Comparison of ENCODE assay signal across 34 mouse cellular contexts in the genomic region with DNA sequence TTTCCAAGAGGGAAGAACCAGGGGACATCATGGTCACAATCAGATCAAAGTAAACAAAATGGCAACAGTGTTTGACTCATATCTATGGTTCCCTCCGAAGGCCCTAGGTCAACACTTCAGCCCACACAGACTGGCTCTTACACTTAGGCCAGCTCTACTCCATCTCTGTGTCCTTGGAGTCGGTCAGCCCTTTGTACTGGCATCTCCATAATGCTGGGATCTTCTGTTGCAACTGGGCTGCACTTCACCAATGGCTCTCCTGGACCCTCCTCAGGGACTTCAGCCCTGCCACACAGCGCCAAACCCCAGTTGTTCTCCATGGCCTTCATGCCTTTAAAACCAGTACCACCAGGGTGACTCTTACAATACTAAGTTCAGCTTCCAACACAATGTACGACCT.
"Had no signal": no experiment of that assay in that cellular context is flagged by ENCODE, and none has a peak within 500 bp of the region (broad histone marks: within the 10 kb centered on the region; RNA-seq: fewer than 3 reads in every experiment).

No protein-coding gene starts in this region.

- H3K9me3 ChIP-seq: heart, embryonic 10.5 days; hindbrain, embryonic 12.5 days; hindbrain, embryonic 13.5 days; hindbrain, embryonic 15.5 days; intestine, embryonic 15.5 days; kidney, embryonic 15.5 days had no signal

- H3K27me3 ChIP-seq: heart, embryonic 12.5 days; heart, embryonic 13.5 days; heart, embryonic 15.5 days; hindbrain, embryonic 12.5 days; hindbrain, embryonic 13.5 days; hindbrain, embryonic 15.5 days; intestine, embryonic 15.5 days; kidney, embryonic 15.5 days had no signal

- H3K4me2 ChIP-seq: heart, embryonic 11.5 days; heart, embryonic 12.5 days; heart, embryonic 13.5 days; heart, embryonic 15.5 days; hindbrain, embryonic 12.5 days; hindbrain, embryonic 13.5 days; hindbrain, embryonic 14.5 days; hindbrain, embryonic 15.5 days; intestine, embryonic 15.5 days; kidney, embryonic 15.5 days had no signal

- H3K27ac ChIP-seq: heart, embryonic 10.5 days; heart, embryonic 13.5 days; heart, embryonic 15.5 days; hindbrain, embryonic 10.5 days; hindbrain, embryonic 12.5 days; hindbrain, embryonic 13.5 days; hindbrain, embryonic 14.5 days; hindbrain, embryonic 15.5 days; hindbrain, postnatal 0 days; intestine, embryonic 15.5 days; kidney, embryonic 15.5 days; kidney, postnatal 0 days; layer of hippocampus, adult 2 months had no signal

- H3K4me3 ChIP-seq: heart, embryonic 10.5 days; heart, embryonic 12.5 days; heart, embryonic 13.5 days; heart, embryonic 15.5 days; hindbrain, embryonic 10.5 days; hindbrain, embryonic 12.5 days; hindbrain, embryonic 13.5 days; hindbrain, embryonic 15.5 days; intestine, embryonic 15.5 days; kidney, embryonic 15.5 days; layer of hippocampus, adult 2 months had no signal

- DNase-seq: heart, postnatal 10 days; heart, postnatal 36 days; heart, postnatal 4 days; kidney, adult 11 months; kidney, adult 18-20 months; kidney, adult 2 months; kidney, adult 8-10 months; kidney, adult 9 months; kidney, postnatal 10 days; kidney, postnatal 14 days; kidney, postnatal 25 days; kidney, postnatal 36 days; kidney, postnatal 4 days; layer of hippocampus, adult 9-11 months; layer of hippocampus, postnatal 36 days had no signal

- H3K4me1 ChIP-seq: hindbrain, embryonic 10.5 days; hindbrain, embryonic 12.5 days; hindbrain, embryonic 13.5 days; hindbrain, embryonic 15.5 days; intestine, embryonic 15.5 days; kidney, embryonic 15.5 days had no signal

- H3K9ac ChIP-seq: heart, embryonic 12.5 days; heart, embryonic 13.5 days; heart, embryonic 15.5 days; hindbrain, embryonic 12.5 days; hindbrain, embryonic 13.5 days; hindbrain, embryonic 14.5 days; hindbrain, embryonic 15.5 days; intestine, embryonic 15.5 days; kidney, embryonic 15.5 days had no signal

- H3K36me3 ChIP-seq: heart, embryonic 10.5 days; heart, embryonic 12.5 days; heart, embryonic 13.5 days; heart, embryonic 15.5 days; hindbrain, embryonic 10.5 days; hindbrain, embryonic 12.5 days; hindbrain, embryonic 13.5 days; hindbrain, embryonic 15.5 days; intestine, embryonic 15.5 days; kidney, embryonic 15.5 days had no signal

- ATAC-seq: hindbrain, embryonic 16.5 days; hindbrain, postnatal 0 days; inflammation-experienced regulatory T-cells, adult 6 months; intestine, embryonic 15.5 days; intestine, embryonic 16.5 days; intestine, postnatal 0 days had no signal
